Mouse (Mus musculus) cerebellum, adult 2 months (tissue): ENCODE measurements around the gene Hist1h2aa.

Experiments used
- CTCF ChIP-seq: fragments of 200-500 bp; IDR thresholded peaks from 2 replicates; pipeline ENCODE4 v1.5.1; 2011; ENCODE audit warnings: low read depth, mild to moderate bottlenecking, control low read depth, low read length, moderate library complexity, borderline replicate concordance; ENCODE audit not compliant: insufficient read depth
- POLR2A ChIP-seq: fragments of 200-500 bp; IDR thresholded peaks from 2 replicates; pipeline ENCODE4 v1.6.1; 2011; ENCODE audit warnings: low read length, control low read depth, borderline replicate concordance; ENCODE audit not compliant: insufficient read depth

DNA sequence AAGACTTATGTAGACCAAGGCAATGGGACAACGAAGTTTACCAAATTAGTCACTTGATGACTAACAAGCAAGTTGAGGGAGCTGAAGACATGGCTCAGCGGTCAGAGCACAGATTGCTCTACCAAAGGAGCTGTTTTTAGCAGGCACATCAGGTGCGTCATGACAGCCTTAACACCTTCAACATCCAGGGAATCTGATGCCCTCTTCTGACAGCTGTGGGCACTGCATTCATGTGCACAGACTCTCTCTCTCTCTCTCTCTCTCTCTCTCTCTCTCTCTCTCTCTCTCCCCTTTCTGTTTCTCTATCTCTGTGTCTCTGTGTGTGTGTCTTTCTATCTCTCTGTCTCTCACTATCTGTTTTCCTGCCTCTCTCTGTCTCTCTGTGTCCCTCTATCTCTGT lies 16.7 kb downstream of the Hist1h2aa start:
- no peak for TF ChIP-seq CTCF
- no peak for TF ChIP-seq POLR2A
